Mouse (Mus musculus) ovary, postnatal 36 days (tissue): ENCODE results near the gene Ubash3a.

Experiments used
- DNase-seq: peaks from one replicate; pipeline ENCODE4 v3.0.0; 2022; ENCODE audit warnings: low spot score, mixed read lengths

The Ubash3a gene

GRCm38 (mm10) chr17:31216068-31216955, 8.6 kb downstream of the Ubash3a start:
- no peak for DNase-seq

DNA sequence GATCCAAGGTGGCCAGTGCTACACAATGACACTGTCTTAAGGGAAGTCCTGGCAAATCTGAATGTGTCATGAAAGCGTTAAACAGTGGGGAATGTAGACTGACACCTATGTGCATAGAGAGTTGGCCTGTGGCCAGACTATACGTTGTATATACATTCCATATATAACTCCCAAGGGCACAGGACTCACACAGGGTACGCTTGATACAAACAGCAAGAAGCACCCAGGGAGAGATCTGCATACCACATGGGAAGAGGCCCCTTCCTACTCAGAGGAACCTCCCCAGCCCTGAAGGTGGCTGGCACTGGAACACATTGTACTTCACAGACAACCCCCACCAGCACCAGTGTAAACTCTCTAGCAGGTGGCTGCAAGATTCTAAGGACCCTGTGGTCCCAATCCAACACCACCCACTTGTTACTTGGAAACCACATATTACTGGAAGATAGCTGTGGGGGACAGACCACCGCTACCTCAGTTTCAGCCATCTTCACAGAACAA, 15.2 kb downstream of the Ubash3a start:
- no peak for DNase-seq

- no peak for DNase-seq
These were observed 16.2 kb downstream of the Ubash3a start for GRCm38 (mm10) chr17:31223835-31224234.

- DNase-seq = no peak
These were observed 16.9 kb downstream of the Ubash3a start for GRCm38 (mm10) chr17:31224591-31224990.

GRCm38 (mm10) chr17:31226368-31226767, 18.7 kb downstream of the Ubash3a start:
- no peak for DNase-seq

- DNase-seq = no peak
These were observed 19.3 kb downstream of the Ubash3a start for GRCm38 (mm10) chr17:31226931-31227330.

- DNase-seq = no peak
These were observed 24.1 kb downstream of the Ubash3a start for GRCm38 (mm10) chr17:31231780-31232179.

DNA sequence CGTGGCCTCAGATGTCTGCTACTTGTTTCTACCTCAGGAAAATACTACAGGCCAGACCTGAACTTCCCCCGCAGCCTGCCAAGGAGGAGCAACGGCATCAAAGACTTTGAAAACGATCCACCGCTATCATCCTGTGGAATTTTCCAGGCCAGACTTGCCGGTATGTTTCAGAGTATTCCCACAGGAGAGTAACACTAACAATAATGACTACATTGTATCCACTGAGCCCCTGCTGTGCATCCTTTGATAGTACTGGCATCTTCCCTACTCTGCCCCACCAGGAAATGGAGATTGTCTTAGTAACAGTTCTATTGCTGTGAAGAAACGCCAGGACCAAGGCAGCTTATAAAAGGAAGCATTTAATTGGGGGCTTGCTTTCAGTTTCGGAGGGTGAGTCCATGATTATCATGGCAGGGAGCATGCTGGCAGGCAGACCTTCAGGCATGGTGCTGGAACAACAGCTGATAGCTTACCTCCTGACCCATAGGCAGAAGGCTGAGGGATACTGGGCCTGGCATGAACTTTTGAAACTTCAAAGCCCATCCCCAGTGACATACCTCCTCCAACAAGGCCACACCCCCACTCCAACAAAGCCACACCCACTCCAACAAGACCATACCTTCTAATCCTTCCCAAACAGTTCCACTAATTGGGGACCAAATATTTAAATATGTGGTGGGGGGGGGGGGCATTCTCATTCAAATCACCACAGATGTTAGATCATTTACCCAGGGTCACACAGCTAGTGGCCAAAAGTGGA, 24.8 kb downstream of the Ubash3a start:
- DNase-seq = no peak

GRCm38 (mm10) chr17:31235915-31236314, 28.2 kb downstream of the Ubash3a start:
- DNase-seq = no peak

GRCm38 (mm10) chr17:31238234-31239020, 30.8 kb downstream of the Ubash3a start:
- no peak for DNase-seq

DNA sequence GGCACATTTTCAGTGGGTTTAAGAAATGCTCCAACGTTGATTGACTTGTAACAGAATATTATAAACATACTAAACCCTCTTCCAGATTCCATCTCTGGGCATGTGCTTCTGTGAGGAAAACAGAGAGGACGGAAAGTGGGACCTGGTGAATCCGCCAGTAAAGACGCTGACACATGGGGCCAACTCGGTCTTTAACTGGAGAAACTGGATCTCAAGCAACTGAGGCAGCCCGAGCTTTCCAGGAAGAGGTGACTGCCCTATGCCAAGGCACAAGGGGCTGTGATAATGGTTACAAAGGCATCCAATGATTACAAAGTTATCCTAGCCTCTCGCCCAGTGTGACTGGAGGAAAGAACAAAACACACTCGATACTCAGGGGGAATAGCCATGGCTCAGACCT, 33.5 kb downstream of the Ubash3a start:
- DNase-seq = no peak

DNA sequence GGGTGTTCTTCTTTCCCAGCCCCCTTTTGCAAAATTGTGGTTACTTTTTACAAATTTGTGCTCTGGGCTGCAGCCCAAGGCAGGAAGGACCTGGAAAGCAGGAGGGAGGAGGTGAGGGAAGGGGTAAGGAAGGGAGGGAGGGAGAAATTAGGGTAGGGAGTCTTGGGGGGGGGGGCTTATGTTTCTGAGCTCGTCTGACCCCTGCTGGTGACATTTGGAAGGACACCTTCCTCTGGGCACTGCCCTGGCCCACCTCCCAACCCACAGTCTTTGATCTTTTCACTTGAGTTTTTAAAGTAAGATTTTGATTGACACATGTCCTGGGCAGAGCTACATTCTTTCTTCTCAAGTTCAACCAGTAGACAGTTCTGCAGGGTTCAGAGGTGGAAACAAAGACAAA, 35.1 kb downstream of the Ubash3a start:
- no peak for DNase-seq

GRCm38 (mm10) chr17:31245321-31245720, 37.6 kb downstream of the Ubash3a start:
- no peak for DNase-seq

DNA sequence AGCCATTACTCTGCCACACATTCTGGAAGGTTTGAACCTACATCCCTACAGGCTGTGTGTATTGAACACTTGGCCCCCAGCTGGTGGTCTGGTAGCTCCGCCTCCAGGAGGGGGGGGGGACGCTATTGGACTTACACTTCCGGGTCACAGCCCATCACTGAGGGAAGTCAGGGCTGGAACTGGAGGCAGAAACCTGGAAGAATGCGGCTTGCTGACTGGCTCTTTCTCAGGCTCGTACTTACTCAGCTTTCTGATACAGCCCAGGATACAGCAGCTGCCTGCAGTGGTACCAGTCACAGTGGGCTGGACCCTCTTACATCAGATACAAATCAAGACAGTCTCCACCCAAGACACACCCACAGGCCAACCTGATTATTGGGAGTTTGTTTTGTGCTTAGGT, 39.5 kb downstream of the Ubash3a start:
- DNase-seq = no peak

- DNase-seq = no peak
These were observed 46.3 kb downstream of the Ubash3a start for GRCm38 (mm10) chr17:31253951-31254350.

DNA sequence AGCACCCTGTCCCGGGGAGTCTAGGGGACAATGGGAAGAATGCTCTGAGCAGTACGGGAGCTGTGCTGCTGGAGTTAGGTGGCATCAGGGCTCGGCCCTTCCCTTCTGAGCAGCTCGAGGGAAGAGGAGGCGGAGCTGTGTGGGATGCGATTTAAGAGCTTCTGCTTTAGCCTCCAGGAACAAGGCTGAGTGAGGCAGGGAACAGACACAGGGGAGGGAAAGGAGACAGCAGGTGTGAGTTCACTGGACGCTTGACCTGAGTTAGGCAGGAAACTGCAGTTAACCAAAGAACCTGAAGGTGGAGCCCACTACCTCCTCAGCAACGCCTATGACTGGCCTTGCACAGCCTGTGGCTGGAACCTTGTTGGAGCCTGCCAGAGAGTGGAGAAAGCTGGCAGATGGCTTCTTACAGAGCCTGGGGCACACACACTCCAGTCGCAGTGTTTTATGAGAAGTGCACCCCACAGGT, 46.8 kb downstream of the Ubash3a start:
- peak; percentile 72 for DNase-seq

GRCm38 (mm10) chr17:31257149-31257548, 49.5 kb downstream of the Ubash3a start:
- no peak for DNase-seq

GRCm38 (mm10) chr17:31257898-31258297, 50.2 kb downstream of the Ubash3a start:
- no peak for DNase-seq

- no peak for DNase-seq
These were observed 50.7 kb downstream of the Ubash3a start for GRCm38 (mm10) chr17:31258310-31258865.

DNA sequence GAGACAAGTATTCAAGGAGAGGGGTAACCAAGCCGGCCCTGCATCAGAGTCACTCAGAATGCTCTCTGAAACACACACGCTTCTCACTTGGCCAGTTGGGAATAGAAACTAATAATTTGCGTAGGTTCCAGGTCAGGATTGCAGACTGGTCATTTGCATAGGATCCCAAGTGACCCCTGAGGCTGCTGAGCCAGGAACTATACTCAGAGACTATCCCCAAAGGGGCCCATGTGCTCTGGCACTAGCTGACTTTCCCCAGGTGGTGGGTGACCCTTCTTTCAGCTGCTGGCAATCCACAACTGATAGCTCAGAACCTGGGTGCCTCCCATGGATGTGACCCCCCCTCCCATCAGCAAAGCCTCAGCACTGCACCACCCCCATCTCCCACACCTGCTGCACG, 51.5 kb downstream of the Ubash3a start:
- DNase-seq = no peak

GRCm38 (mm10) chr17:31259825-31260224, 52.2 kb downstream of the Ubash3a start:
- DNase-seq = no peak

DNA sequence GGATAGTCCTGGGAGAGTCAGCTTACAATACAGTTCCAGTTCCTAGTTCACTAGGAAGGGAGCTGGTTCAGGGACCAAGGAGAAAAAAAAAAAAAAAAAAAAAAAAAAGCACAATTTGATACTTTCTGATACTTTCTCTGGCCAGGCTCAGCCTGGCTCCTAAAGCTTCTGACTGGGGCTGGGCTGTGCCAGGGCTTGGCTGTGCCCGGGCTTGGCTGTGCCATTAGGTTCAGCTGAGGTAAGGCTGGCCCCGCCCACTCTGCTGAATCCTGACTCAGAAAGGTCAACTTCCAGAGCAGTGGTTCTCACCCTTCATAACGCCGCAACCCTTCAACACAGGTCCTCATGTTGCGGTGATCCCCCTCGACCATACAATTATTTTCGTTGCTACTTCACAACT, 52.8 kb downstream of the Ubash3a start:
- DNase-seq = no peak
